Mouse (Mus musculus) left cerebral cortex, postnatal 14 days (tissue): ENCODE data around the gene Pou6f1. TPM values are rescaled to one million over a fixed set of nuclear protein-coding genes. Genes with fewer than 3 reads are reported as not detected.
"Not testable (repeated sequence)": the region's sequence is repeated elsewhere in the genome, so short reads cannot be mapped to it uniquely, and the experiment has no call there.

Source experiments
- DNase-seq, 2 experiments: peaks; one replicate each; pipeline ENCODE4 v3.0.0; 2021 to 2022; ENCODE audit warnings: low spot score in 2 of 2, mixed read lengths in 1 of 2
- intact Hi-C: fragments of 180-260 bp; cut with DNase I; formaldehyde crosslinking; loops from one replicate; pipeline ENCODE4 v1.15.1; 2025
- total RNA-seq, 2 experiments: library from RNA; stranded (reverse); gene quantifications; 2 replicates each; pipeline ENCODE4 v1.2.3; 2021

The Pou6f1 gene
- total RNA-seq, 2 experiments from 2014 or later = 123 to 125 TPM

DNA sequence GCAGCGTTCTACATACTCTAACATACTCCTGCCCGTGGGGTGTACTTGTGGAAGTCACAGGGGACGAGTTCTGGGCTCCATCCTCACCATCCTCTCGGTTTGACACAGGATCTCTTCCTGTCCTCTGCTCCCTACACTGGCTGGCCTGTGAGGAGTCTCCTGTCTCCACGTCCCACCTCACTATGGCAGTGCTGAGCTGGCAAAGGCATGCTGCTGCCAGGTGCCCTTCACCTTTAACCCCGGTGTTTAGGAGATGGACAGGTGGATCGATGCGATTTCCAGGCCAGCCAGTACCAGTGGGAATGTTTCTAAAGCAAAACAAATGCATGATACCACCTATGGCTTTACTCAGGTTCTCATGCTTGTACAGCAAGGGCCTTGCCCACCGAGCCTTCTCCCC lies 24.0 kb upstream of the Pou6f1 start:
- intact Hi-C loops = loop anchor here (5.0 kb wide), 1 partner anchor 59 kb away; no protein-coding TSS in a partner anchor
- DNase-seq = no peak

DNA sequence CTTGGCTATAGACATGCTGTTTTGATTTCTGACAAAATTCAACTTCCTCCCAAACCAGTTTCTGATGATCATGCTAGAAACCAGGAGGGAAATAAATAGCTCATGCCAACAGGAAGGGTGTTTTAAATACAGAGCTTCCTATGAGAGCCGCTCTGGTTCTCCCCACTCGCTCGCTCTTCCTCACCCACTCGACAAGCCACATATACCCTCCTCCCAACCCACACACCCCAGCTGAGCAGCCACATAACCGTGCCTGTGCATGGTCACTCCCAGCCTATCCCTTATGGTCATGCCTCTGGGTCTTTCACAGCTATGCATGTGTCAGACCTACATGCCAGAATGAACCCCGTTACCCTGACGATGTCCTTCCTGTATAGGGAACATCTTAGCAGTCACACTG lies 22.4 kb upstream of the Pou6f1 start:
- intact Hi-C loops = loop anchor here (5.0 kb wide), 1 partner anchor 60 kb away; no protein-coding TSS in a partner anchor
- peak; percentile 50 to 62 for DNase-seq

DNA sequence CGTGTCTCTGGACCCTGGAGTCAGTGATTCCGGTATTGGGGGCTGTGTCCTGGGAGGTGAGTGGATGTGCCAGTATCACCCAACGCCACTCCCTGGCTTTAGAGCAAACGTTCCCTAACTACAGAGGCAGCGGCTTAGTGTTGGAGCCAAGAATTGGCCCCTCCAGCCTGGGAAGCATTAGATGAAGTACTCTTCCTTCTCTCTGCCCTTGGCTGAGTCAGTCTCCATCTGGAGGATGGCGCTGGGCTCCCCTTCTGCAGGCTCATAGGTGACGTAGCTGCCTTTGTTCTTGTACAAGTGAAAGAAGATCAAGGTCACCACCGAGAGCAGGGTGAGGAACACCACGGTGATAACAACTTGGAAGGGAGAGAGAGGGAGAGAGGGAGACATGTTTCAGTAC lies 21.9 kb upstream of the Pou6f1 start:
- DNase-seq = not testable (repeated sequence)
- intact Hi-C loops = loop anchor here (5.0 kb wide), 1 partner anchor 61 kb away; no protein-coding TSS in a partner anchor

DNA sequence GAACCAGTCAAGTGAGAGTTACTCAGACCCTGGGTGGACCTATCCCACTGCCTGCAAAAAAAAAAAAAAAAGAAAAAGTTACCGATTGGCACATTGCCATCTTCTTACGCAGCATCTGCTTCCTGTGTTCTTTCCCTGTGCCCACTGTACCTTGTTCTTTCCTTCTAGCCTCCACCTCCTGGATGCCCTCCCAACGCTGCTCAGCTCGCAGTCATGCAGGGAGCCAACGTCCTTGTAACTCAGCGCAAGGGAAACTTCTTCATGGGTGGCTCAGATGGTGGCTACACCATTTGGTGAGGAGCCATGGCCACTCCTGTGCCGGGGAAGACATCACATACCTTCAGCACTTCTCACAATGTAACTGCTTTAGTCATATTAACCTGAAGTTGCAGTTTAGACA lies 19.4 kb upstream of the Pou6f1 start:
- intact Hi-C loops = loop anchor here (5.0 kb wide), 1 partner anchor 67 kb away; the partner anchor contains the start of gene Tfcp2
- DNase-seq = no peak

DNA sequence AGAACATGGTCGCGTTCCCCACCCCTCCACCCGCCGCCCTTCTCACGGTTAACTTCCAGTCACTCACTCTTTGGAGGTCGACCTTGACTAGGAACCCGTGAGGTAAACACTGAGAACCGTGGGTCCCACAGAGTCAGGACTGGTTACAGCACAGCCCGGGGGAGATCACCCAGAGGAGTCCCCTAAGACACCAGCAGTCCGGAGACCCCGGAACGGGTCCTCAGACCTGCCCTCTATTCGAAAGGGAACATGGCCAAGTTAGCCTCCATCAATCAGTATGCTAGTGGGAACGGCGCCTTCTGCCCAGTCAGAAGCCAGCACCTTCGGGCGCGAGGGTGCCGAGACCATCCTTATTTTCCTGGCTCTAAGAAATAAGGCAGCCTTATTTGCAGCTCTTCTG lies 16.4 kb upstream of the Pou6f1 start:
- DNase-seq = peak in 1 of 2 experiments; percentile 43
- intact Hi-C loops = loop anchor here (5.0 kb wide), 1 partner anchor 64 kb away; the partner anchor contains the start of gene Tfcp2

DNA sequence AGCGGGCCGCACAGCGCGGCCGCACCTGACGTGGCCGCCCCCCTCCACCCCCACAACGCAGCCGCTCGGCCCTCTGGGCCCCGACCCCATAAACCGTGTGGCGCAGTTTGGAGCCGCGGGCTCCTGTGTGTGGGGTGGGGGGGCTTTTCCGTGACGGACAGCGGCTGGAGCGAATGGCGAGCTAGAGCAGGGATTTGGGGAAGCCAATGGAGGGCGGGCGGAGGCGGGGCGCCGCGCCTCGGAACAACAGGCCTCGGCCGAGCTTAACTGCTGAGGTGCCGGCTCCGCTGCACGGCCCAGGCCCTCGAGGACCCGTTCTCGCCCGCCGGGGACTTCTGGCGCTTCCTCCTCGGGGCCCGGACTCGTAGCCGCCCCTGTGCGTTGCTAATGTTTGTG lies 16.0 kb upstream of the Pou6f1 start:
- intact Hi-C loops = loop anchor here (5.0 kb wide), 1 partner anchor 64 kb away; the partner anchor contains the start of gene Tfcp2

DNA sequence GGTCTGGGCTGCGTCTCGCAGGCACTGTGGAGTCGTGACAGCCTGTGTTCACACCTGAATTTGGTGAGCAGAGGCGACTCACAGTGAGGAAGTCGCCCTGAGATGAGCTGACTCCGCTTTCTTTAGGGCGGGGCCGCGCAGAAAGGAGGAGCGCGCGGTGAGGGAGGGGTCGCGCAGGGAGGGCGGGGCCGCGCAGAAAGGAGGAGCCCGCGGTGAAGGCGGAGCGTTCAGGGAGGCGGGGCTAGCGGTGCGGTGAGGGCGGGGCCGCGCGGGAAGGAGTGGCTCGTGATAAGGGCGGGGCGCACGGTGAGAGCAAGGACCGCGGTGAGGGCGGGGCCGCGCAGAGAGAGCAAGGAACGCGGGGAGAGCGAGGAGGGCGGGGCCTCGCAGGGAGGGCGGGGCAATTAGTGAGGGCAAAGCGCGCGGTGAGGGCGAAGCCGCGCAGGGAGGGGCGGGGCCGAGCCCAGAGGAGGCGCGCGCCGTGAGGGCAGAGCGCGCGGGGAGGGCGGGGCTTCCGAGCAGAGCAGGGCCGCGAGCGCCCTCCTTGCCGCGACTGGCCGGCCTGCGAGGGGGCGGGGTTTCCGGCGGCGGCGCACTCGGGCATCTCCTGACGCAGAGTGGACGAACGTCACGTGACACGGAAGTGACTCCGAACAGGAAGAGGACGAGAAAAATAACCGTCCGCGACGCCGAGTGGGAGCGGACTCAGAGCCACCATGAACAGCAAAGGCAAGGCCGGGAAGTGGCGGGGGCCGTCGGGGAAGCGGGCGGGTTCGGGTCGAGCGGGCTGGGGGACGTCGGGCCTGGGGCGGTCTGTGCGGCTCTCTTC lies 15.4 kb upstream of the Pou6f1 start, which contains the start of gene Dazap2:
Dazap2 (plus strand) TSS at position 354 of the 829 bp plus-strand sequence.
- DNase-seq = peak; percentile 98 to 99
- intact Hi-C loops = loop anchor here (5.0 kb wide), 2 partner anchors 63 to 123 kb away; partner anchors contain the start of gene Tfcp2

More for the DNA sequence above, 16.0 kb upstream of the Pou6f1 start:
- DNase-seq = peak; percentile 91 to 92

DNA sequence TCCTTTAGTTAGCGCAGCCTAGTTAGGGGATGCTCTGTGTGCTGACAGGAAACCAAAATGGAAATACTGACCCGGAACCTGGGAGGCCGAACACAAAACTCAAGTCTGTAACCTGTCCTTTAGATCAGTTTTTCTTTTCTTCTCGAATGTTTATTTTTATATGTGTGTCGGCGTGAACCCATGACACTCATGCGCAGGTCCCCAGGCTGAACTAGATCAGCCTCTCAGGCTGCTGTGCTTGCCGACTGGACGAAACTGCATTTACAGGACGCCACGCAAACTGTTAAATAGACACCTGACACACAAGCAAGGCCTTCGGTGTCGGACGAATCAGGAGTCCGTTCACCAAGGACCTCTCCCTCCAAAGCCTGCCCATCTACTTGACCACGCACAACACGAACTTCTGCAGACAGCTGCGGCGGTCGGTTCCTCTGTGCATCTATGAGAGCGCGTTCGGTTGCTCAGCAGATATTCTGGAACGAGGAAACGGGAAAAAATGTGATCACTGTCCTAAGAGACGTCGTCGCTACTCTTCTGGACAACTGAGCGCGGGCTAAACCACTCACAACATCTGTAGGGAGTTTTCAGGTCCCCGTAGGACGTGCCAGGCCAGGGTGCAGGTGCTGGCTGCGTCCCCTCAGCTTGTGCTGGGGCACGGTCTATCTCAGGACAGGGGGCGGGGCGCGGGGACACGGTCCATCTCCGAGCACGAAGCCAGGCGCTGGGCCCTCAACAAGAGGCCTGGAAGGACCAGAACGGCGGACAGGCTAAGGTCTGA lies 14.6 kb upstream of the Pou6f1 start:
- peak; percentile 25 to 60 for DNase-seq

DNA sequence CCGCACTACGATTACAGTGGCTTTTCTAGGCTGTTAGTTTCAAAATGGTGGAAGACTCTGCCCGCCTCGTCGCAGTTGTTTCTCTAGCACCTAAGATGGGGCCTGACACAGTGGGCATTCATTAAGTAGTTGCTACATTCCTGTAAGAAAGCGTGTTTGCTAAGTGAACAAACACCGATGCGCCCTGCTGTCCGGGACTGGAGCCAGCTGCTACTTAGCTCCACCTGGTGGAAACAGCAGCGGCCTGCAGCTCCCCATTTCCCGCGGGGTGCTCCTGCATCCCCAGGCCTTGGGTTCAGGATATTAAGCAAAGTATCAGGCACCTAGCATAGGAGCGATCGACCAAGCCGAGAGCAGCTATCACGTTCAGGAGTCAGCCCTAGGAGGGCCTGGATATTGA lies 13.8 kb upstream of the Pou6f1 start:
- DNase-seq = peak; percentile 73 to 80
- intact Hi-C loops = loop anchor here (5.0 kb wide), 1 partner anchor 121 kb away; no protein-coding TSS in a partner anchor

More for the DNA sequence above, 14.6 kb upstream of the Pou6f1 start:
- intact Hi-C loops = loop anchor here (5.0 kb wide), 1 partner anchor 122 kb away; no protein-coding TSS in a partner anchor

DNA sequence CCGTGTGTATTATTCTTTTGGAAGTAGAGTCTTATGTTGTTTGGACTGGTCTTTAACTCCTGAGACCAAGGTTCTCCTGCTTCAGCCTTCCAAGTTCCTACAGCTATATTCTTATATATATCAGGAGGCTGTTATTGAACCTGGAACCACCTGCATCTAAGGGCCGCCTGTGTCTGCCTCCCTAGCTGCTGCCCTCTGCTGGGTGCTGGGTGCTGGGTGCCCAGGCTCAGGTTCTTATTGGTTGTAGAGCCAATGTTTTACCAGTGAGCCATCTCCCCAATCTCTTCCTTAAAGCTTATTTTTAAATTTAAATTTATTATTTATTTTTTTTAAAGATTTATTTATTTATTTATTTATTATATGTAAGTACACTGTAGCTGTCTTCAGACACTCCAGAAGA lies 12.6 kb upstream of the Pou6f1 start:
- DNase-seq = no peak
- intact Hi-C loops = loop anchor here (5.0 kb wide), 1 partner anchor 120 kb away; no protein-coding TSS in a partner anchor

DNA sequence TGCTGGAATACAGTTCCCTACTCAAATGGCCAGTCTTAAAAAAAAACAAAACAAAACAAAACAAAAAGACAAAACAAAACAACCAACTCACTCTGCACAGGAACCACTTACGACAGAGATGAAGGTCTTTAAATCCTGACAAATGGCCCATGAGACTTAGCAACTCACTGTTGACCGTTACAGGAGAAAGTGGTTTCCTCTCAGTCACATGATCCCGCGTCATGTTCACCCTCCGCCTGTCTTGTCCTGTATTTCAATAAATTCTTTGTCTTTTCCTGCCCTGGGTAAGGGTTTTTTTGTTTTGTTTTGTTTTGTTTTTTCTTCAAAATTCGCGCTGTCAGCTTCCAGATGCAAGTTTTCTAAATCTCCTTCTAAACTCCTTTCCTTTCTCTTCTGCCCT lies 12.2 kb upstream of the Pou6f1 start:
- intact Hi-C loops = loop anchor here (5.0 kb wide), 1 partner anchor 120 kb away; no protein-coding TSS in a partner anchor
- DNase-seq = no peak

DNA sequence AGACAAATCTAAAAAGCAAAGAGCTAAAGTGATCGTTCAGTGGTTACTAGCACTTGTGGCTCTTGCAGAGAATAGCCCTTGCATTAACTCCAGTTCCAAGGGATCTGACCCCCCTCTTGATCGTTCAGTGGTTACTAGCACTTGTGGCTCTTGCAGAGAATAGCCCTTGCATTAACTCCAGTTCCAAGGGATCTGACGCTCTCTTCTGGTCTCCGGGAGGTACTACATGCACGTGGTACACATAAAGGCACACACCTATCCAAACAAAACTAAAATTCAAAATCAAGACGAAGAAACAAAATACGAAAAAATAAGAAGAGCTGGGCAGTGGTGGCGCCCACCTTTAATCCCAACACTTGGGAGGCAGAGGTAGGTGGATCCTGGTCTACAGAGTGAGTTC lies 6.9 kb upstream of the Pou6f1 start:
- intact Hi-C loops, DNase-seq: not testable (repeated sequence)

DNA sequence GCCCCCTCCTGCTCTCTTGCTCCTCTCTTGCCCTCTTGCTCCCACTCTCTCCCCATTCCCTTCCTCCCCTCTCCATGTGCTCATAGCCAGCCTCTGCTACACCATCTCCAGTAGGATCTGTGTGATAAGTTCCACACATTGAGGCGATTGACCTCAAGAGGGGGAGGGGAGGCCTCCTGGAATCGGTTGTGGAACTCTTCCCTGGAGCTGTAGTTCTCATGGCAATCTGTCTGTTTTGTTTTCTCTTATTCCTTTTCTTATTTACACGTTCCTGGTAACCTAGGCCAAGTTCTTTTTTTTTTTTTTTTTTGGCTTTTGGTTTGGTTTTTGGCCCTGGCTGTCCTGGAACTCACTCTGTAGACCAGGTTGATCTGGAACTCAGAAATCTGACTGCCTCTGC lies 1.9 kb upstream of the Pou6f1 start:
- intact Hi-C loops = no loop called here
- DNase-seq = no peak

DNA sequence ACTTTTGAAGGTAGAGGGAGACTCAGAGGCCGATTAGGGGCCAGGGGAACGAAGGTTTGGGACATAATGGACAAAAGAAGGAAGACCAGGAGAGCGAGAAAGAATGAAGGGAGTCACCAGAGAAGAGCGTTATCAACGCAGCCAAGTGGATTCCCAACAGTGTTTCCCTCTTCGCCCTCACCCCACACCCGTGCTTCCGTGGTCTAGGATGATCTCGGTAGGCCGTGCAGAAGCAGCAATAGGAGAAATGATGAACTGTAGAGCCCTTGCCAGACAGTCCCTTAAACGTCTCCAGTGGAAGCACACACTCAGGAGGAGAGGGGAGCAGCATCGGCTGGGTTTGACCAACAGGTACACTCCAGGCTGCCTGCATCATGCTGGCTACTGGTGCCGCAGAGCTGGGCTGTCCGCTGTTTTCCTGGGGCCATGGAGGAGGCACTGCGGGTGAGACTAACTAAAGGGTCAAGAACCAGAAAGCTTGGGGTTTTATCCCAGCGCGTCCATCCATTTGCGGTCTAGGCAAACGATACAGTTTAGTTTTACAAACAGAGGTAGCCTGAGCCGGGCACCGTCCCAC lies 1.0 kb upstream of the Pou6f1 start:
- intact Hi-C loops = no loop called here
- no peak for DNase-seq

DNA sequence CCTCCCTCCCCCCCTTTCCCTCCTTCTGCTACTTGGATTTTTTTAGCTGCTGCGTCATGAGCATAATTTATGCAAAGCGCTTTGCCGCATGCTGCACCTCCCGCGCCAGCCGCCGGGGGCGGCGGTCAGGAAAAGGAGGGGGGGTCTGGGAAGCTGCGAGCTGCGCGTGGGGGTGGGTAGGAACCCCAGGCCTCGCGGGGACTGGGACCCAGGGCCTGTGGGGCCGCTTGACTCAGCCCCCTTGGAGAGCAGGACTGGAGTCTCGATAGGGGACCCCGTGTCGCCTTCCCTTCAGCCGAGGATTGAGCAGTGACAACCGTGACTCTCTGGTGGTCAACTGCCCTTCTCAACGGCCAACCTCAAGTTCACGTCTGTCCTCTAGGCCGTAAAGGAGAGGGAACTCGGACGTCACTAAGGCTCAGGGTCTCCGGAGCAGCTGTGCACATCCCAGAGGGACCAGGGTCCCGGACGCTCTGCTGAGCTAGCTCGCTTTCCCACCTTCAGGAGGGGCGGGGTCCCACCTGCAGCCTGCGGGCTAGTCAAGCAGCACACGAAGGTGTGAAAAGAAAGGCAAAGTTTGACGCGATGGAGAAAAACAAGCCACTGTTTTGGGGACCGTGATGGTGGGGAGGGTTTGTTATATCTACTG lies 387 bp upstream of the Pou6f1 start:
- DNase-seq = peak; percentile 72 to 86
- intact Hi-C loops = no loop called here

DNA sequence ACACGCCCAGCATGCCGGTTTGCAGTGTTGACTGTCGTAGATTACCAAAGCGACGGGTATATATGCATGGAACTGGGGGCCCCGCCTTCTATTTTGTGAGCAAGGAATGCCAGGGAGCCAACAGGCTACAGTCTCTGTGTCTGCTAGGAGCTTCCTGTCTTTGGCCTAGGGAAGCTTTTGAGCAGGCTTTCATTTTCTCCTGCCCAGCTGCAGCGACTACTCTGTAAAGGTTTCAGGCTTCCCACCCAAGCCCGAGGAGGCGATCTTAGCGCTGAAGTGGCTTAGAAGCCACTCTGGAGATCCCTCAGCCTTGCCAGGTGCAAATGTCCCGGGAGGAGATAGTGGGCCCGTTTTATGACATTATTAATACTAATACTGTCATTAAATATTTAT lies 905 bp downstream of the Pou6f1 start:
- intact Hi-C loops = loop anchor here (5.0 kb wide), 1 partner anchor 47 kb away; the partner anchor contains the start of gene Tfcp2
- DNase-seq = peak; percentile 46 to 76

DNA sequence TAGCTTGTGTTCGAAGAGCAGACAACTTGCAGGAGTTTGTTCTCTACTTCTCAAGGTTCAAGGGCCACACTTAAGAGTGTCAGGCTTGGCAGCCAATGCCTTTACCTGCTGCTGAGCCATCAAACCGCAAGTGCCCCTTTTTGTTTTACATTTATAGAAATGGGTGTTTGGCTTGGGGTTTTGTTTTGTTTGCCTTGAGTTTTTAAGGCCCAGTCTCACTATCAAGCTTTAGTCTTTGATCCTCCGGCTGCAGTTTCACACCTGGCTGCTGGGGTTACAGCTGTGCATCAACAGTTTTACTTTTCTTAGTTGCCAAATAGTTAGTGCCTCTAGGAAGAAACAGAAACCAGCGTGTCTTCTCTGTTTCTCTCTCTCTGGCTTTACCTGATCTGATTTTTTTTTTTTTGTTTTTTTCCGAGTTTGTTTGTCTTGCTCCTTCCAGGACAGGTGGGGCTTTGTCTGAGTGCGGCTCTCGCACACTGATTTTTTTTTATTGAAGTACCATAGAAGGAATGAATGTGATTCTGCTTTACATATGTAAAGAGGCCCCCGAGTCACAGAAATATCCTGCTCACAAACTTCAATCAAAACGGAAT lies 1.4 kb downstream of the Pou6f1 start:
- no peak for DNase-seq
- intact Hi-C loops = loop anchor here (5.0 kb wide), 1 partner anchor 46 kb away; the partner anchor contains the start of gene Tfcp2

DNA sequence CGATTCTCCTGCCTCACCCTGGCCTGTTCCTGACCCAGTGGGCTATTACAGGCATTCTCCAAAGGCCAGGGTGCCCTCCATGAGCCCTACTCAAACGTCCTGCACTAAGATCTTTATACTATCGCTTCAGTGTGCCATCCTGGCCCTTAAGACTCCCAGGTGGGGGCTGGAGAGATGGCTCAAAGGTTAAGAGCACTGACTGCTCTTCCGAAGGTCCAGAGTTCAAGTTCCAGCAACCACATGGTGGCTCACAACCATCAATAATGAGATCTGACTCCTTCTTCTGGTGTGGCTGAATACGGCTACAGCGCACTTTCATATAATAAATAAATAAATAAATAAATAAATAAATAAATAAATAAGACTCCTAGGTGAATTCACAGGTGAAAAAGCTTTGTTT lies 7.0 kb downstream of the Pou6f1 start:
- no peak for DNase-seq

More for the DNA sequence above, 7.0 kb downstream of the Pou6f1 start:
- intact Hi-C loops = no loop called here
